Mouse (Mus musculus) heart, adult 10 weeks (tissue): ENCODE measurements around the gene Ms4a4d. TPM values are rescaled to one million over a fixed set of nuclear protein-coding genes. Genes with fewer than 3 reads are reported as not detected.

ENCODE experiments used
- polyA plus RNA-seq: library from polyadenylated mRNA; stranded (reverse); fragments of 350-450 nt; fragmentation: Illumina TruSeq; extraction: RNeasy Lipid Tissue Mini Kit (QIAGEN cat#74804); gene quantifications from one replicate; pipeline ENCODE4 v1.2.3, GENCODE M21; 2014; ENCODE audit warnings: low read depth, low replicate concordance

Ms4a4d gene
- 17.2 TPM for polyA plus RNA-seq

GRCm38 (mm10) chr19:11536593-11536992 lies at the start of gene Ms4a4d:
Gene Ms4a4d, plus strand, starts transcription at chr19:11536801.

GRCm38 (mm10) chr19:11516246-11516645 lies 20.4 kb upstream of the Ms4a4d start, which contains the start of gene Ms4a6b:
Gene Ms4a6b, plus strand, starts transcription at chr19:11516512.

DNA sequence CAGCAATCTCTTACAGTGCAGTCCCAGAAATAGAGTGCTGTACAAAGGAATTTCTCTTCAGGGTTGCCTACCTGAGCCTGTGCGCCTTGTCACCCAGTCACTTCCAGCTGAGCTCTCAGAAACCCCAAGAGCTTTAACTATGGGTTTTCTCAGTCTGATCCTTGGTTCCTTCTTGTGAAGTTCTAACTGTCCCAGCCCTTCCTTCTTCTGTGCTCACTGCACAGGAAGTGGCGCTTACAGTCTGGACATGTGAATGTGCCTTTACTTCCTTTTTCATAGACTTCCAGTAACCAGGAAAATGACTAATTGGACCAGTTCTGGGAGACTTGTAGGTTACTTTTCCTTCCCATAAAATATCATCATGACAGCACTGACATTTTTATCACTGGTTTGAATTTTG lies 68.0 kb downstream of the Ms4a4d start, which contains the start of gene Ms4a6d:
Gene Ms4a6d, minus strand, starts transcription at position 247 of the 400 bp plus-strand sequence.

Other genes starting within 250 kb of the Ms4a4d start
- 0.31 TPM for gene Ms4a14, start 222.3 kb upstream of the Ms4a4d start, polyA plus RNA-seq
- gene Ms4a7, start 200.7 kb upstream of the Ms4a4d start, polyA plus RNA-seq, result 4.3 TPM
- 3.3 TPM for gene Ms4a4a, start 161.3 kb upstream of the Ms4a4d start, polyA plus RNA-seq
- gene Ms4a4c, start 132.0 kb upstream of the Ms4a4d start, polyA plus RNA-seq, result 0.71 TPM
- 0.76 TPM for gene Ms4a4b, start 93.2 kb upstream of the Ms4a4d start, polyA plus RNA-seq
- 7.1 TPM for gene Ms4a6c, start 67.4 kb upstream of the Ms4a4d start, polyA plus RNA-seq
- not detected for gene Gm8369, start 50.9 kb upstream of the Ms4a4d start, polyA plus RNA-seq
- gene Ms4a6b, start 20.3 kb upstream of the Ms4a4d start, polyA plus RNA-seq, result 4.7 TPM
- gene Ms4a6d, start 68.0 kb downstream of the Ms4a4d start, polyA plus RNA-seq, result 4.2 TPM
- gene Ms4a2, start 86.9 kb downstream of the Ms4a4d start, polyA plus RNA-seq, result not detected
- not detected for gene Ms4a3, start 104.0 kb downstream of the Ms4a4d start, polyA plus RNA-seq
- gene Oosp2, start 123.8 kb downstream of the Ms4a4d start, polyA plus RNA-seq, result not detected
- gene Oosp1, start 154.3 kb downstream of the Ms4a4d start, polyA plus RNA-seq, result not detected
- gene Oosp3, start 160.3 kb downstream of the Ms4a4d start, polyA plus RNA-seq, result not detected
- gene Gif, start 210.8 kb downstream of the Ms4a4d start, polyA plus RNA-seq, result not detected
- 100 TPM for gene Mrpl16, start 233.6 kb downstream of the Ms4a4d start, polyA plus RNA-seq